Mouse (Mus musculus): ENCODE measurements around the gene Ttc4. TPM values are rescaled to one million over a fixed set of nuclear protein-coding genes. Genes with fewer than 3 reads are reported as not detected.

Ttc4 gene
- polyA plus RNA-seq, 1 experiment from 2014 or later = 89.0 TPM

- Histone ChIP-seq H3K4me3 (no peak overlapping the region), H3K27me3 (no peaks in the 10 kb centered on the region), H3K4me2 (no peak overlapping the region), H3K9me3 (no peaks in the 10 kb centered on the region), H3K4me1 (peaks cover 10% of the 10 kb centered on the region), H3K36me3 (peaks cover 13% of the 10 kb centered on the region), H3K27ac (no peak overlapping the region), H3K9ac (no peak overlapping the region)
- ATAC-seq (ENCODE audit: insufficient number of reproducible peaks, low FRiP score, low TSS enrichment, low read depth) = no peak
- WGBS = 47% methylated on average over 2 of the region's 2 CpGs
These were observed 2.2 kb upstream of the Ttc4 start for GRCm38 (mm10) chr4:106680955-106681354.

GRCm38 (mm10) chr4:106679152-106679551, 408 bp upstream of the Ttc4 start:
- peak; percentile 50; the same call in 1 of the 2 replicates for ATAC-seq (ENCODE audit: insufficient number of reproducible peaks, low FRiP score, low TSS enrichment, low read depth)

GRCm38 (mm10) chr4:106676749-106677148, 2.0 kb downstream of the Ttc4 start:
- Histone ChIP-seq H3K36me3 (peaks cover 45% of the 10 kb centered on the region), H3K9me3 (no peaks in the 10 kb centered on the region), H3K27me3 (no peaks in the 10 kb centered on the region), H3K27ac (no peak overlapping the region), H3K4me3 (no peak overlapping the region), H3K4me2 (no peak overlapping the region), H3K9ac (no peak overlapping the region), H3K4me1 (peaks cover 10% of the 10 kb centered on the region)
- WGBS = 87% methylated on average over 5 of the region's 5 CpGs
- no peak for ATAC-seq (ENCODE audit: insufficient number of reproducible peaks, low FRiP score, low TSS enrichment, low read depth)

More at GRCm38 (mm10) chr4:106679152-106679551, 408 bp upstream of the Ttc4 start:
- WGBS = 42% methylated on average over 3 of the region's 3 CpGs
- H3K4me2 ChIP-seq = peak overlapping the region; percentile 75
- H3K27ac ChIP-seq = 0 out of 2 replicates have a peak overlapping the region, but pooled peaks have one; percentile 72
- peak overlapping the region; percentile 62 for H3K4me3 ChIP-seq
- H3K4me1 ChIP-seq = peaks cover 10% of the 10 kb centered on the region
- no peaks in the 10 kb centered on the region for H3K27me3 ChIP-seq
- H3K9ac ChIP-seq = no peak overlapping the region
- peaks cover 25% of the 10 kb centered on the region for H3K36me3 ChIP-seq
- no peaks in the 10 kb centered on the region for H3K9me3 ChIP-seq

- H3K9ac ChIP-seq = no peak overlapping the region
- no peak overlapping the region for H3K27ac ChIP-seq
- no peak for ATAC-seq (ENCODE audit: insufficient number of reproducible peaks, low FRiP score, low TSS enrichment, low read depth)
- H3K4me2 ChIP-seq = no peak overlapping the region
- no peak overlapping the region for H3K4me3 ChIP-seq
- H3K4me1 ChIP-seq = no peaks in the 10 kb centered on the region
- no peaks in the 10 kb centered on the region for H3K9me3 ChIP-seq
- no peaks in the 10 kb centered on the region for H3K27me3 ChIP-seq
- WGBS = 87% methylated on average over 2 of the region's 2 CpGs
- peaks cover 100% of the 10 kb centered on the region for H3K36me3 ChIP-seq
These were observed 12.2 kb downstream of the Ttc4 start for GRCm38 (mm10) chr4:106666546-106666945.

- ATAC-seq (ENCODE audit: insufficient number of reproducible peaks, low FRiP score, low TSS enrichment, low read depth) = no peak
- Histone ChIP-seq H3K9ac (no peak overlapping the region), H3K36me3 (peaks cover 100% of the 10 kb centered on the region), H3K27ac (no peak overlapping the region), H3K4me2 (no peak overlapping the region), H3K4me1 (no peaks in the 10 kb centered on the region), H3K27me3 (no peaks in the 10 kb centered on the region), H3K9me3 (no peaks in the 10 kb centered on the region), H3K4me3 (no peak overlapping the region)
- WGBS = 91% methylated on average over 10 of the region's 10 CpGs
These were observed 13.1 kb downstream of the Ttc4 start for GRCm38 (mm10) chr4:106665673-106666072.

- Histone ChIP-seq H3K27ac (no peak overlapping the region), H3K27me3 (no peaks in the 10 kb centered on the region), H3K4me3 (no peak overlapping the region), H3K4me2 (no peak overlapping the region), H3K36me3 (peaks cover 100% of the 10 kb centered on the region), H3K9ac (no peak overlapping the region), H3K4me1 (no peaks in the 10 kb centered on the region), H3K9me3 (no peaks in the 10 kb centered on the region)
- no peak for ATAC-seq (ENCODE audit: insufficient number of reproducible peaks, low FRiP score, low TSS enrichment, low read depth)
- 88% methylated on average over 2 of the region's 2 CpGs for WGBS
These were observed 13.5 kb downstream of the Ttc4 start for GRCm38 (mm10) chr4:106665269-106665668.

- Histone ChIP-seq H3K4me2 (no peak overlapping the region), H3K36me3 (peaks cover 100% of the 10 kb centered on the region), H3K4me1 (no peaks in the 10 kb centered on the region), H3K27ac (no peak overlapping the region), H3K4me3 (no peak overlapping the region), H3K9ac (no peak overlapping the region), H3K27me3 (no peaks in the 10 kb centered on the region), H3K9me3 (no peaks in the 10 kb centered on the region)
- 81% methylated on average over 6 of the region's 6 CpGs for WGBS
- ATAC-seq (ENCODE audit: insufficient number of reproducible peaks, low FRiP score, low TSS enrichment, low read depth) = no peak
These were observed 14.0 kb downstream of the Ttc4 start for GRCm38 (mm10) chr4:106664697-106665096.

GRCm38 (mm10) chr4:106663956-106664470, 14.7 kb downstream of the Ttc4 start:
- H3K9ac ChIP-seq = no peak overlapping the region
- WGBS = 68% methylated on average over 5 of the region's 5 CpGs

GRCm38 (mm10) chr4:106655681-106656080, 23.1 kb downstream of the Ttc4 start:
- no peak overlapping the region for H3K4me2 ChIP-seq
- H3K9ac ChIP-seq = no peak overlapping the region
- H3K27ac ChIP-seq = no peak overlapping the region
- peaks cover 10% of the 10 kb centered on the region for H3K4me1 ChIP-seq
- 71% methylated on average over 10 of the region's 10 CpGs for WGBS
- no peak overlapping the region for H3K4me3 ChIP-seq
- H3K27me3 ChIP-seq = no peaks in the 10 kb centered on the region
- no peak for ATAC-seq (ENCODE audit: insufficient number of reproducible peaks, low FRiP score, low TSS enrichment, low read depth)
- H3K36me3 ChIP-seq = peaks cover 57% of the 10 kb centered on the region
- H3K9me3 ChIP-seq = no peaks in the 10 kb centered on the region

More at GRCm38 (mm10) chr4:106663956-106664470, 14.7 kb downstream of the Ttc4 start:
- ATAC-seq (ENCODE audit: insufficient number of reproducible peaks, low FRiP score, low TSS enrichment, low read depth) = no peak
- Histone ChIP-seq H3K4me3 (no peak overlapping the region), H3K4me2 (no peak overlapping the region), H3K36me3 (peaks cover 100% of the 10 kb centered on the region), H3K4me1 (no peaks in the 10 kb centered on the region), H3K27me3 (no peaks in the 10 kb centered on the region), H3K27ac (no peak overlapping the region), H3K9me3 (no peaks in the 10 kb centered on the region)

- H3K4me1 ChIP-seq = peaks cover 10% of the 10 kb centered on the region
- no peaks in the 10 kb centered on the region for H3K27me3 ChIP-seq
- no peak for ATAC-seq (ENCODE audit: insufficient number of reproducible peaks, low FRiP score, low TSS enrichment, low read depth)
- H3K4me2 ChIP-seq = no peak overlapping the region
- no peak overlapping the region for H3K9ac ChIP-seq
- 93% methylated on average over 15 of the region's 15 CpGs for WGBS
- peaks cover 33% of the 10 kb centered on the region for H3K36me3 ChIP-seq
- no peak overlapping the region for H3K4me3 ChIP-seq
- no peaks in the 10 kb centered on the region for H3K9me3 ChIP-seq
- H3K27ac ChIP-seq = no peak overlapping the region
These were observed 25.7 kb downstream of the Ttc4 start for GRCm38 (mm10) chr4:106653051-106653450.

- ATAC-seq (ENCODE audit: insufficient number of reproducible peaks, low FRiP score, low TSS enrichment, low read depth) = no peak
- H3K27me3 ChIP-seq = no peaks in the 10 kb centered on the region
- 94% methylated on average over 3 of the region's 3 CpGs for WGBS
- no peak overlapping the region for H3K27ac ChIP-seq
- H3K9ac ChIP-seq = no peak overlapping the region
- no peak overlapping the region for H3K4me3 ChIP-seq
- peaks cover 31% of the 10 kb centered on the region for H3K36me3 ChIP-seq
- H3K9me3 ChIP-seq = no peaks in the 10 kb centered on the region
- H3K4me2 ChIP-seq = no peak overlapping the region
- H3K4me1 ChIP-seq = peaks cover 10% of the 10 kb centered on the region
These were observed 26.2 kb downstream of the Ttc4 start for GRCm38 (mm10) chr4:106652546-106652945.

GRCm38 (mm10) chr4:106650833-106651527, 27.8 kb downstream of the Ttc4 start, which contains the start of gene Pars2:
Gene Pars2 (plus strand): TSS chr4:106651069.
- peak; percentile 95 for ATAC-seq (ENCODE audit: insufficient number of reproducible peaks, low FRiP score, low TSS enrichment, low read depth)
- peak within 1 kb of the TSS; percentile 75 for H3K27ac ChIP-seq
- no peaks in the 10 kb centered on the region for H3K9me3 ChIP-seq
- peaks cover 25% of the 10 kb centered on the region for H3K36me3 ChIP-seq
- peaks cover 10% of the 10 kb centered on the region for H3K4me1 ChIP-seq
- WGBS = 2% methylated on average over 40 of the region's 40 CpGs
- peak within 1 kb of the TSS; percentile 88 for H3K4me2 ChIP-seq
- no peaks in the 10 kb centered on the region for H3K27me3 ChIP-seq
- H3K4me3 ChIP-seq = peak within 1 kb of the TSS; percentile 65
- peak within 1 kb of the TSS; percentile 55 for H3K9ac ChIP-seq
